Mouse (Mus musculus) embryonic facial prominence, embryonic 10.5 days (tissue): ENCODE results near the gene Stum. TPM values are rescaled to one million over a fixed set of nuclear protein-coding genes. Genes with fewer than 3 reads are reported as not detected.

Source experiments
- DNase-seq: peaks from one replicate; pipeline ENCODE4 v3.0.0-alpha.2; 2017; ENCODE audit warnings: low spot score
- H3K27ac ChIP-seq: fragments of 300-500 bp; sonication (generic); replicated peaks from 2 replicates; pipeline ENCODE4 v1.5.1; 2016; ENCODE audit warnings: mild to moderate bottlenecking
- H3K27me3 ChIP-seq: fragments of 300-500 bp; sonication (generic); replicated peaks from 2 replicates; pipeline ENCODE4 v1.6.1; 2016; ENCODE audit warnings: low read depth, mild to moderate bottlenecking; ENCODE audit not compliant: poor library complexity, severe bottlenecking
- H3K36me3 ChIP-seq: fragments of 300-500 bp; sonication (generic); replicated peaks from 2 replicates; pipeline ENCODE4 v1.6.1; 2016; ENCODE audit warnings: mild to moderate bottlenecking, moderate library complexity
- H3K4me1 ChIP-seq: fragments of 300-500 bp; sonication (generic); 2 replicates; pipeline ENCODE4 v1.6.1; 2016
- H3K4me3 ChIP-seq: fragments of 300-500 bp; sonication (generic); 2 replicates; pipeline ENCODE4 v1.5.1; 2016; ENCODE audit warnings: mild to moderate bottlenecking, moderate library complexity
- H3K9me3 ChIP-seq: fragments of 300-500 bp; sonication (generic); 2 replicates; pipeline ENCODE4 v1.6.1; 2016; ENCODE audit warnings: mild to moderate bottlenecking
- WGBS: fragments of 180-500 bp; shearing (Covaris S2); methylation state at CpG from one replicate; pipeline ENCODE4 v1.1.7; 2016; 5-methylcytosine and 5-hydroxymethylcytosine counted together
- polyA plus RNA-seq: library from polyadenylated mRNA; unstranded; fragments of >200 nt; fragmentation: Nextera tagmentation; extraction: Ambion mirVana; gene quantifications from 2 replicates; pipeline ENCODE4 v1.2.1, GENCODE M21; 2016

The Stum gene
- polyA plus RNA-seq, 1 experiment from 2014 or later, result 1.1 TPM

GRCm38 (mm10) chr1:180386951-180387749, 96.2 kb downstream of the Stum start:
- H3K27ac ChIP-seq, result peak overlapping the region; percentile 85
- peak overlapping the region; percentile 60 for H3K4me3 ChIP-seq
- H3K4me1 ChIP-seq, result peaks cover 45% of the 10 kb centered on the region
- DNase-seq, result peak; percentile 99
- no peaks in the 10 kb centered on the region for H3K9me3 ChIP-seq
- H3K36me3 ChIP-seq, result 0 out of 2 replicates have a peak, but pooled peaks cover 2% of the 10 kb centered on the region
- WGBS, result 2% methylated on average over 27 of the region's 27 CpGs
- H3K27me3 ChIP-seq, result no peaks in the 10 kb centered on the region

- Histone ChIP-seq H3K4me1 (peaks cover 48% of the 10 kb centered on the region), H3K27me3 (no peaks in the 10 kb centered on the region), H3K27ac (no peak overlapping the region), H3K9me3 (no peaks in the 10 kb centered on the region), H3K4me3 (no peak overlapping the region), H3K36me3 (0 out of 2 replicates have a peak, but pooled peaks cover 2% of the 10 kb centered on the region)
- DNase-seq, result no peak
- 90% methylated on average over 6 of the region's 6 CpGs for WGBS
These were observed 98.0 kb downstream of the Stum start for GRCm38 (mm10) chr1:180385308-180385707.

GRCm38 (mm10) chr1:180384486-180384885, 98.8 kb downstream of the Stum start:
- DNase-seq, result no peak
- 0 out of 2 replicates have a peak, but pooled peaks cover 2% of the 10 kb centered on the region for H3K36me3 ChIP-seq
- H3K9me3 ChIP-seq, result no peaks in the 10 kb centered on the region
- 0 out of 2 replicates have a peak overlapping the region, but pooled peaks have one; percentile 7 for H3K27ac ChIP-seq
- no peaks in the 10 kb centered on the region for H3K27me3 ChIP-seq
- WGBS, result 75% methylated on average over 10 of the region's 10 CpGs
- no peak overlapping the region for H3K4me3 ChIP-seq
- H3K4me1 ChIP-seq, result peaks cover 52% of the 10 kb centered on the region

GRCm38 (mm10) chr1:180383884-180384283, 99.4 kb downstream of the Stum start:
- no peaks in the 10 kb centered on the region for H3K9me3 ChIP-seq
- H3K4me1 ChIP-seq, result peaks cover 53% of the 10 kb centered on the region
- H3K4me3 ChIP-seq, result no peak overlapping the region
- DNase-seq, result no peak
- WGBS, result 95% methylated on average over 8 of the region's 8 CpGs
- no peaks in the 10 kb centered on the region for H3K27me3 ChIP-seq
- H3K36me3 ChIP-seq, result 0 out of 2 replicates have a peak, but pooled peaks cover 2% of the 10 kb centered on the region
- no peak overlapping the region for H3K27ac ChIP-seq

Other genes starting within 250 kb of the Stum start
- gene Psen2, start 220.1 kb downstream of the Stum start, polyA plus RNA-seq, result 7.1 and 7.2 TPM in 2 replicates
- 4.9 and 6.2 TPM in 2 replicates for gene Itpkb, start 153.0 kb downstream of the Stum start, polyA plus RNA-seq
- gene Parp1, start 85.4 kb upstream of the Stum start, polyA plus RNA-seq, result 285 and 291 TPM in 2 replicates
- gene Lin9, start 157.6 kb upstream of the Stum start, polyA plus RNA-seq, result 23.5 and 25.4 TPM in 2 replicates
- 0.33 and 0.77 TPM in 2 replicates for gene Mixl1, start 213.5 kb upstream of the Stum start, polyA plus RNA-seq
- 16.6 and 18.5 TPM in 2 replicates for gene Acbd3, start 242.5 kb upstream of the Stum start, polyA plus RNA-seq